Mouse (Mus musculus): ENCODE measurements around the gene Ror2. TPM values are rescaled to one million over a fixed set of nuclear protein-coding genes. Genes with fewer than 3 reads are reported as not detected.

The Ror2 gene
- polyA plus RNA-seq, 1 experiment from 2014 or later = 9.9 TPM

- no peak for ATAC-seq (ENCODE audit: low FRiP score, low TSS enrichment)
- no peak overlapping the region for H3K27ac ChIP-seq (ENCODE audit: low read length)
- H3K4me2 ChIP-seq (replicated peaks; ENCODE audit: low read depth, low read length) = no peak overlapping the region
- no peaks in the 10 kb centered on the region for H3K4me1 ChIP-seq (ENCODE audit: insufficient read depth, low read length)
- WGBS = 57% methylated on average over 6 of the region's 6 CpGs
- no peak overlapping the region for H3K9ac ChIP-seq (replicated peaks; ENCODE audit: low read length)
- H3K27me3 ChIP-seq (ENCODE audit: insufficient read depth, low read length) = no peaks in the 10 kb centered on the region
- H3K9me3 ChIP-seq (ENCODE audit: low read length) = no peaks in the 10 kb centered on the region
- H3K4me3 ChIP-seq (ENCODE audit: low read length) = no peak overlapping the region
- no peaks in the 10 kb centered on the region for H3K36me3 ChIP-seq (ENCODE audit: insufficient read depth, low read length)
Observed at GRCm38 (mm10) chr13:53081846-53082245, 204.1 kb downstream of the Ror2 start.

GRCm38 (mm10) chr13:53077732-53078345, 208.1 kb downstream of the Ror2 start:
- no peak overlapping the region for H3K27ac ChIP-seq (ENCODE audit: low read length)
- no peak for ATAC-seq (ENCODE audit: low FRiP score, low TSS enrichment)
- 84% methylated on average over 15 of the region's 15 CpGs for WGBS
- H3K4me2 ChIP-seq (replicated peaks; ENCODE audit: low read depth, low read length) = no peak overlapping the region
- no peaks in the 10 kb centered on the region for H3K36me3 ChIP-seq (ENCODE audit: insufficient read depth, low read length)
- no peak overlapping the region for H3K4me3 ChIP-seq (ENCODE audit: low read length)
- H3K9me3 ChIP-seq (ENCODE audit: low read length) = no peaks in the 10 kb centered on the region
- H3K27me3 ChIP-seq (ENCODE audit: insufficient read depth, low read length) = no peaks in the 10 kb centered on the region
- no peaks in the 10 kb centered on the region for H3K4me1 ChIP-seq (ENCODE audit: insufficient read depth, low read length)
- H3K9ac ChIP-seq (replicated peaks; ENCODE audit: low read length) = no peak overlapping the region

- H3K36me3 ChIP-seq (ENCODE audit: insufficient read depth, low read length) = no peaks in the 10 kb centered on the region
- H3K9me3 ChIP-seq (ENCODE audit: low read length) = no peaks in the 10 kb centered on the region
- H3K9ac ChIP-seq (replicated peaks; ENCODE audit: low read length) = no peak overlapping the region
- ATAC-seq (ENCODE audit: low FRiP score, low TSS enrichment) = no peak
- no peaks in the 10 kb centered on the region for H3K4me1 ChIP-seq (ENCODE audit: insufficient read depth, low read length)
- no peak overlapping the region for H3K27ac ChIP-seq (ENCODE audit: low read length)
- H3K27me3 ChIP-seq (ENCODE audit: insufficient read depth, low read length) = no peaks in the 10 kb centered on the region
- H3K4me2 ChIP-seq (replicated peaks; ENCODE audit: low read depth, low read length) = no peak overlapping the region
- H3K4me3 ChIP-seq (ENCODE audit: low read length) = no peak overlapping the region
- WGBS = 63% methylated on average over 5 of the region's 5 CpGs
Observed at GRCm38 (mm10) chr13:53075006-53075405, 210.9 kb downstream of the Ror2 start.

- 68% methylated on average over 22 of the region's 22 CpGs for WGBS
- no peak for ATAC-seq (ENCODE audit: low FRiP score, low TSS enrichment)
- Histone ChIP-seq H3K4me2 (replicated peaks; ENCODE audit: low read depth, low read length) (no peak overlapping the region), H3K9me3 (ENCODE audit: low read length) (no peaks in the 10 kb centered on the region), H3K4me1 (ENCODE audit: insufficient read depth, low read length) (peaks cover 15% of the 10 kb centered on the region), H3K4me3 (ENCODE audit: low read length) (no peak overlapping the region), H3K36me3 (ENCODE audit: insufficient read depth, low read length) (no peaks in the 10 kb centered on the region), H3K9ac (replicated peaks; ENCODE audit: low read length) (no peak overlapping the region), H3K27me3 (ENCODE audit: insufficient read depth, low read length) (no peaks in the 10 kb centered on the region), H3K27ac (ENCODE audit: low read length) (no peak overlapping the region)
Observed at GRCm38 (mm10) chr13:53069076-53069690, 216.7 kb downstream of the Ror2 start.

- no peak overlapping the region for H3K9ac ChIP-seq (replicated peaks; ENCODE audit: low read length)
- no peaks in the 10 kb centered on the region for H3K27me3 ChIP-seq (ENCODE audit: insufficient read depth, low read length)
- no peaks in the 10 kb centered on the region for H3K36me3 ChIP-seq (ENCODE audit: insufficient read depth, low read length)
- H3K4me3 ChIP-seq (ENCODE audit: low read length) = no peak overlapping the region
- H3K9me3 ChIP-seq (ENCODE audit: low read length) = no peaks in the 10 kb centered on the region
- WGBS = 39% methylated on average over 8 of the region's 8 CpGs
- no peak overlapping the region for H3K4me2 ChIP-seq (replicated peaks; ENCODE audit: low read depth, low read length)
- H3K4me1 ChIP-seq (ENCODE audit: insufficient read depth, low read length) = peaks cover 15% of the 10 kb centered on the region
- H3K27ac ChIP-seq (ENCODE audit: low read length) = no peak overlapping the region
- ATAC-seq (ENCODE audit: low FRiP score, low TSS enrichment) = peak; percentile 31; the same call in 1 of the 2 replicates
Observed at GRCm38 (mm10) chr13:53068461-53068860, 217.5 kb downstream of the Ror2 start.

GRCm38 (mm10) chr13:53067949-53068348, 218.0 kb downstream of the Ror2 start:
- no peaks in the 10 kb centered on the region for H3K9me3 ChIP-seq (ENCODE audit: low read length)
- no peak overlapping the region for H3K27ac ChIP-seq (ENCODE audit: low read length)
- 28% methylated on average over 11 of the region's 11 CpGs for WGBS
- no peak overlapping the region for H3K4me2 ChIP-seq (replicated peaks; ENCODE audit: low read depth, low read length)
- H3K27me3 ChIP-seq (ENCODE audit: insufficient read depth, low read length) = no peaks in the 10 kb centered on the region
- peak; percentile 39; the same call in 1 of the 2 replicates for ATAC-seq (ENCODE audit: low FRiP score, low TSS enrichment)
- no peak overlapping the region for H3K9ac ChIP-seq (replicated peaks; ENCODE audit: low read length)
- no peaks in the 10 kb centered on the region for H3K36me3 ChIP-seq (ENCODE audit: insufficient read depth, low read length)
- no peak overlapping the region for H3K4me3 ChIP-seq (ENCODE audit: low read length)
- H3K4me1 ChIP-seq (ENCODE audit: insufficient read depth, low read length) = peaks cover 15% of the 10 kb centered on the region

- Histone ChIP-seq H3K9ac (replicated peaks; ENCODE audit: low read length) (no peak overlapping the region), H3K4me1 (ENCODE audit: insufficient read depth, low read length) (peaks cover 15% of the 10 kb centered on the region), H3K4me3 (ENCODE audit: low read length) (no peak overlapping the region), H3K36me3 (ENCODE audit: insufficient read depth, low read length) (no peaks in the 10 kb centered on the region), H3K27ac (ENCODE audit: low read length) (no peak overlapping the region), H3K4me2 (replicated peaks; ENCODE audit: low read depth, low read length) (no peak overlapping the region), H3K9me3 (ENCODE audit: low read length) (0 out of 2 replicates have a peak, but pooled peaks cover 3% of the 10 kb centered on the region), H3K27me3 (ENCODE audit: insufficient read depth, low read length) (no peaks in the 10 kb centered on the region)
- 78% methylated on average over 11 of the region's 11 CpGs for WGBS
- no peak for ATAC-seq (ENCODE audit: low FRiP score, low TSS enrichment)
Observed at GRCm38 (mm10) chr13:53065122-53065521, 220.8 kb downstream of the Ror2 start.

- H3K4me1 ChIP-seq (ENCODE audit: insufficient read depth, low read length) = peaks cover 15% of the 10 kb centered on the region
Observed at GRCm38 (mm10) chr13:53064681-53065080, 221.2 kb downstream of the Ror2 start.

More at GRCm38 (mm10) chr13:53064681-53065080, 221.2 kb downstream of the Ror2 start:
- Histone ChIP-seq H3K4me2 (replicated peaks; ENCODE audit: low read depth, low read length) (no peak overlapping the region), H3K9me3 (ENCODE audit: low read length) (0 out of 2 replicates have a peak, but pooled peaks cover 4% of the 10 kb centered on the region), H3K27me3 (ENCODE audit: insufficient read depth, low read length) (no peaks in the 10 kb centered on the region), H3K4me3 (ENCODE audit: low read length) (no peak overlapping the region), H3K36me3 (ENCODE audit: insufficient read depth, low read length) (no peaks in the 10 kb centered on the region), H3K27ac (ENCODE audit: low read length) (no peak overlapping the region), H3K9ac (replicated peaks; ENCODE audit: low read length) (no peak overlapping the region)
- WGBS = 95% methylated on average over 1 of the region's 1 CpGs
- ATAC-seq (ENCODE audit: low FRiP score, low TSS enrichment) = no peak
